Mouse (Mus musculus) embryonic fibroblast, embryonic 13.5 days (primary cell): Measurements from ENCODE around the gene Cyp2s1.

Source experiments
- CTCF ChIP-seq: IDR thresholded peaks from 2 replicates; pipeline ENCODE4 v1.5.1; 2011; ENCODE audit warnings: mild to moderate bottlenecking, control low read depth, low read length, moderate library complexity, borderline replicate concordance; ENCODE audit not compliant: insufficient read depth
- POLR2A ChIP-seq: IDR thresholded peaks from 2 replicates; pipeline ENCODE4 v1.6.1; 2011; ENCODE audit warnings: low read depth, mild to moderate bottlenecking, control low read depth, low read length, moderate library complexity

GRCm38 (mm10) chr7:25859962-25860870 lies 43.5 kb upstream of the Cyp2s1 start:
- TF ChIP-seq CTCF, result peak; percentile 44; the same call in 1 of the 2 replicates
- TF ChIP-seq POLR2A, result no peak
